Mouse (Mus musculus) limb, embryonic 15.5 days (tissue): ENCODE data around the gene Olfr1412. TPM values are rescaled to one million over a fixed set of nuclear protein-coding genes. Genes with fewer than 3 reads are reported as not detected.

ENCODE experiments used
- ATAC-seq: fragments of 200-750 bp; cut with Nextera tagmentation; 2 replicates; pipeline ENCODE4 v1.8.0; 2017; ENCODE audit warnings: low read depth, moderate TSS enrichment; ENCODE audit not compliant: insufficient number of reproducible peaks, low FRiP score, low TSS enrichment
- H3K27ac ChIP-seq: fragments of 300-500 bp; sonication (generic); 2 replicates; pipeline ENCODE4 v1.5.1; 2015; ENCODE audit warnings: moderate library complexity, mild to moderate bottlenecking, inconsistent platforms
- H3K27me3 ChIP-seq: fragments of 300-500 bp; sonication (generic); 2 replicates; pipeline ENCODE4 v1.6.1; 2015; ENCODE audit warnings: inconsistent platforms
- H3K36me3 ChIP-seq: fragments of 300-500 bp; sonication (generic); 2 replicates; pipeline ENCODE4 v1.6.1; 2015; ENCODE audit warnings: inconsistent platforms
- H3K4me1 ChIP-seq: fragments of 300-500 bp; sonication (generic); 2 replicates; pipeline ENCODE4 v1.6.1; 2015; ENCODE audit warnings: inconsistent platforms
- H3K4me2 ChIP-seq: fragments of 300-500 bp; sonication (generic); 2 replicates; pipeline ENCODE4 v1.6.1; 2015; ENCODE audit warnings: mild to moderate bottlenecking, inconsistent platforms
- H3K4me3 ChIP-seq: fragments of 300-500 bp; sonication (generic); 2 replicates; pipeline ENCODE4 v1.5.1; 2015; ENCODE audit warnings: mild to moderate bottlenecking, inconsistent platforms
- H3K9ac ChIP-seq: fragments of 300-500 bp; sonication (generic); 2 replicates; pipeline ENCODE4 v1.6.1; 2015; ENCODE audit warnings: inconsistent platforms
- H3K9me3 ChIP-seq: fragments of 300-500 bp; sonication (generic); 2 replicates; pipeline ENCODE4 v1.6.1; 2016; ENCODE audit warnings: inconsistent platforms
- WGBS: fragments of 180-500 bp; shearing (Covaris S2); methylation state at CpG from one replicate; pipeline ENCODE4 v1.1.7; 2015; 5-methylcytosine and 5-hydroxymethylcytosine counted together
- polyA plus RNA-seq: library from polyadenylated mRNA; unstranded; fragments of >200 nt; fragmentation: Nextera tagmentation; extraction: Ambion mirVana; gene quantifications from 2 replicates; pipeline ENCODE4 v1.2.1, GENCODE M21; 2015

The Olfr1412 gene
- polyA plus RNA-seq, 1 experiment from 2014 or later = not detected

DNA sequence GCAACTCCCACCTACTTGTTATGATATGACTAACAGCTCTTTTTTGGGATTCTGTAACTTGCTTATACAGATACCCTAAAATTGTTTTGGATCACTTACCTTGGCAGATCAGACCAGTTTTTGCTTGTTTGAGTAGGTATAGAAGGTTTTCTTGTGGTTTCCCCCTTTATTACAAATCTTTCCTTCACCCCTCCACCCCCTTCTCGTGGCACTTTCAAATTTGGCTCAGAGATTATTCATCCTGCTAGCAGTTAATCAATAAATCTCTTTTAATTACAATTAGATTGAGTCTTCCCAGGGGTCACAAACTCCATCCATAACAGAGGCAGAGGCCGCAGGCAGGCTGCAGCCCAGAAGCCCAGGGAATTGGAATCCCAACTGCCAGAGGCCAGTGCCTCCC is 31.9 kb downstream of the Olfr1412 start, which contains the start of gene Olfr12:
Gene Olfr12 (plus strand): TSS at position 301 of the 400 bp plus-strand sequence.
- Histone ChIP-seq H3K27ac (no peak within 1 kb of the TSS), H3K9ac (no peak within 1 kb of the TSS), H3K4me2 (no peak within 1 kb of the TSS), H3K9me3 (no peaks in the 10 kb centered on the region), H3K4me3 (no peak within 1 kb of the TSS), H3K4me1 (no peaks in the 10 kb centered on the region), H3K27me3 (no peaks in the 10 kb centered on the region), H3K36me3 (no peaks in the 10 kb centered on the region)
- ATAC-seq = no peak
- 52% methylated on average over 2 of the region's 2 CpGs for WGBS

GRCm38 (mm10) chr1:92618360-92618759 is 32.8 kb downstream of the Olfr1412 start:
- no peak for ATAC-seq
- Histone ChIP-seq H3K9me3 (no peaks in the 10 kb centered on the region), H3K4me1 (no peaks in the 10 kb centered on the region), H3K4me2 (no peak overlapping the region), H3K27ac (no peak overlapping the region), H3K4me3 (no peak overlapping the region), H3K9ac (no peak overlapping the region), H3K27me3 (no peaks in the 10 kb centered on the region), H3K36me3 (no peaks in the 10 kb centered on the region)
- WGBS = 75% methylated on average over 4 of the region's 4 CpGs

DNA sequence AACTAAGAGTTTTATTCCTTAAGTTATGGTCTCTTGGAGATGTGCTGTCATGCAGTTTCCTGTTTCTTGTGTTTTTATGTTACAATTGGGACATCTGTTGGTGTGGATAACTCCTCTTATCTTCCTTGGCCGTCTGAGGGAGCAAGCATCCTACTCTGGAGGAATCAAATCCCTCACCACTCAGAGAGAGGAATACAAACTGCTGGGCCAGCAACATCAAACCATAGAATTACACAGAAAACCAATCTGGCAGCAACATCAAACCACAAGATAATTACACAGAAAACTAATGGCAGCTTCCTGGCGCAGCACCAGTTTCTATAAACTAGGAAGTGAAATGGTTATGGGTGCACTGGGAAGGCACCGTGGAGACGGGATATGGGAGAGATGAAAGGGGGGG is 42.6 kb downstream of the Olfr1412 start:
- no peak overlapping the region for H3K4me2 ChIP-seq
- no peaks in the 10 kb centered on the region for H3K36me3 ChIP-seq
- no peaks in the 10 kb centered on the region for H3K27me3 ChIP-seq
- H3K27ac ChIP-seq = no peak overlapping the region
- H3K9ac ChIP-seq = no peak overlapping the region
- ATAC-seq = no peak
- WGBS = 47% methylated on average over 4 of the region's 4 CpGs
- no peaks in the 10 kb centered on the region for H3K9me3 ChIP-seq
- H3K4me3 ChIP-seq = no peak overlapping the region
- no peaks in the 10 kb centered on the region for H3K4me1 ChIP-seq

- H3K4me1 ChIP-seq = 0 out of 2 replicates have a peak, but pooled peaks cover 6% of the 10 kb centered on the region
- H3K9me3 ChIP-seq = no peaks in the 10 kb centered on the region
- H3K27ac ChIP-seq = no peak overlapping the region
- H3K4me2 ChIP-seq = no peak overlapping the region
- no peak for ATAC-seq
- 65% methylated on average over 5 of the region's 5 CpGs for WGBS
- no peak overlapping the region for H3K4me3 ChIP-seq
- H3K36me3 ChIP-seq = peaks cover 17% of the 10 kb centered on the region
- H3K9ac ChIP-seq = no peak overlapping the region
- no peaks in the 10 kb centered on the region for H3K27me3 ChIP-seq
Observed at GRCm38 (mm10) chr1:92632196-92632595, 46.6 kb downstream of the Olfr1412 start.

- WGBS = 69% methylated on average over 6 of the region's 6 CpGs
- no peak overlapping the region for H3K4me2 ChIP-seq
- H3K27me3 ChIP-seq = no peaks in the 10 kb centered on the region
- H3K4me3 ChIP-seq = no peak overlapping the region
- 0 out of 2 replicates have a peak, but pooled peaks cover 6% of the 10 kb centered on the region for H3K4me1 ChIP-seq
- no peak overlapping the region for H3K9ac ChIP-seq
- H3K9me3 ChIP-seq = no peaks in the 10 kb centered on the region
- ATAC-seq = no peak
- H3K27ac ChIP-seq = no peak overlapping the region
- peaks cover 25% of the 10 kb centered on the region for H3K36me3 ChIP-seq
Observed at GRCm38 (mm10) chr1:92632948-92633347, 47.4 kb downstream of the Olfr1412 start.

DNA sequence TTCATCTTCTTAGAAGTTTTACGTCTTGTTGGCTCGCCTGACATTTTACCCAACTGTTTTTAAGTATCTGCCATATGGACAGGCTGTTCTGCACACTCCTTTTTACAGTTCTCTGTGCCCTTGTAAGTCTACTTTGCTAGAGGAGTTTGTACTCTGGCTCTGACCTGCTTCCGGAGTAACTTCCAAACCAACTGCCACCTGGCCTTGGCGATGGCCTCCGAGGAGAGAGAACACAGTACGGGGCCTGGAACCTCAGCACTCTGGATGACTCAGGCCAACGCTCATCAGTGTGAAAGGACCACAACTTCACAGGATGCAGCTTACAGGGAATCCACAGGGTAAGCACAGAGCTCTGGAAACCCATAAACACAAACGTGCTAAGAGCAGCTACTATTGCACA is 48.1 kb downstream of the Olfr1412 start:
- H3K4me1 ChIP-seq = 0 out of 2 replicates have a peak, but pooled peaks cover 6% of the 10 kb centered on the region
- H3K4me3 ChIP-seq = no peak overlapping the region
- no peaks in the 10 kb centered on the region for H3K27me3 ChIP-seq
- 76% methylated on average over 8 of the region's 8 CpGs for WGBS
- no peak for ATAC-seq
- H3K27ac ChIP-seq = no peak overlapping the region
- H3K9me3 ChIP-seq = no peaks in the 10 kb centered on the region
- no peak overlapping the region for H3K9ac ChIP-seq
- no peak overlapping the region for H3K4me2 ChIP-seq
- peaks cover 33% of the 10 kb centered on the region for H3K36me3 ChIP-seq

DNA sequence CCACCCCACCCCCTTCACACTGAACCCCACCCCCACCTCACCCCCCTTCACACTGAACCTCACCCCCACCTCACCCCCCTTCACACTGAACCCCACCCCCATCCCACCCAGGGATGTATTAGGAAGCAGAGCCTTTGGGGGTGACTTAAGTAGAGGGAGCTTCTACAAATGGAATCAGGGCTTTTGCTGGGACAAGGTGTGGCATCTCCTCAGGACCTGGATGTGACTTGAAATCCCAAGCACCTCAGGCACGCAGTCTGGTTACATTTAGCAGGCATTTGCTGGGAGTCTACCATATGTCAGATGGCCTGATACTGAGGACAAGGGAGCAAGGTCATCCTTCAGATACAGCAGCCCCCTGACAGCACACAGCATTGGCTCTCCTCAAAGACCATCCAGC is 49.0 kb downstream of the Olfr1412 start:
- no peak overlapping the region; the same call in 1 of the 2 replicates for H3K27ac ChIP-seq
- ATAC-seq = no peak

GRCm38 (mm10) chr1:92634976-92635599 is 49.5 kb downstream of the Olfr1412 start:
- H3K27me3 ChIP-seq = no peaks in the 10 kb centered on the region
- no peak overlapping the region; the same call in 1 of the 2 replicates for H3K27ac ChIP-seq
- H3K4me2 ChIP-seq = no peak overlapping the region
- ATAC-seq = no peak
- 75% methylated on average over 4 of the region's 4 CpGs for WGBS
- H3K36me3 ChIP-seq = peaks cover 46% of the 10 kb centered on the region
- no peak overlapping the region for H3K9ac ChIP-seq
- no peak overlapping the region for H3K4me3 ChIP-seq
- no peaks in the 10 kb centered on the region for H3K9me3 ChIP-seq
- peaks cover 11% of the 10 kb centered on the region for H3K4me1 ChIP-seq

More for the DNA sequence above, 49.0 kb downstream of the Olfr1412 start:
- Histone ChIP-seq H3K4me2 (no peak overlapping the region), H3K27me3 (no peaks in the 10 kb centered on the region), H3K4me3 (no peak overlapping the region), H3K9ac (no peak overlapping the region), H3K4me1 (0 out of 2 replicates have a peak, but pooled peaks cover 6% of the 10 kb centered on the region), H3K36me3 (peaks cover 41% of the 10 kb centered on the region), H3K9me3 (no peaks in the 10 kb centered on the region)
- WGBS = 71% methylated on average over 1 of the region's 1 CpGs

- no peak for ATAC-seq
- Histone ChIP-seq H3K4me3 (no peak overlapping the region), H3K36me3 (peaks cover 46% of the 10 kb centered on the region), H3K27ac (no peak overlapping the region), H3K4me2 (no peak overlapping the region), H3K27me3 (no peaks in the 10 kb centered on the region), H3K9ac (no peak overlapping the region), H3K4me1 (peaks cover 21% of the 10 kb centered on the region), H3K9me3 (no peaks in the 10 kb centered on the region)
- WGBS = 92% methylated on average over 8 of the region's 8 CpGs
Observed at GRCm38 (mm10) chr1:92636015-92636414, 50.4 kb downstream of the Olfr1412 start.

GRCm38 (mm10) chr1:92636676-92637075 is 51.1 kb downstream of the Olfr1412 start:
- peaks cover 23% of the 10 kb centered on the region for H3K4me1 ChIP-seq
- peaks cover 46% of the 10 kb centered on the region for H3K36me3 ChIP-seq
- no peak overlapping the region for H3K4me3 ChIP-seq
- H3K27ac ChIP-seq = no peak overlapping the region
- no peaks in the 10 kb centered on the region for H3K27me3 ChIP-seq
- ATAC-seq = no peak
- H3K9ac ChIP-seq = no peak overlapping the region
- no peak overlapping the region for H3K4me2 ChIP-seq
- WGBS = 94% methylated on average over 11 of the region's 11 CpGs
- H3K9me3 ChIP-seq = no peaks in the 10 kb centered on the region

- Histone ChIP-seq H3K27me3 (no peaks in the 10 kb centered on the region), H3K4me1 (peaks cover 28% of the 10 kb centered on the region), H3K9me3 (no peaks in the 10 kb centered on the region), H3K4me2 (no peak overlapping the region), H3K27ac (no peak overlapping the region), H3K36me3 (peaks cover 46% of the 10 kb centered on the region), H3K9ac (no peak overlapping the region), H3K4me3 (no peak overlapping the region)
- ATAC-seq = no peak
- 91% methylated on average over 15 of the region's 15 CpGs for WGBS
Observed at GRCm38 (mm10) chr1:92637501-92638172, 52.1 kb downstream of the Olfr1412 start.

DNA sequence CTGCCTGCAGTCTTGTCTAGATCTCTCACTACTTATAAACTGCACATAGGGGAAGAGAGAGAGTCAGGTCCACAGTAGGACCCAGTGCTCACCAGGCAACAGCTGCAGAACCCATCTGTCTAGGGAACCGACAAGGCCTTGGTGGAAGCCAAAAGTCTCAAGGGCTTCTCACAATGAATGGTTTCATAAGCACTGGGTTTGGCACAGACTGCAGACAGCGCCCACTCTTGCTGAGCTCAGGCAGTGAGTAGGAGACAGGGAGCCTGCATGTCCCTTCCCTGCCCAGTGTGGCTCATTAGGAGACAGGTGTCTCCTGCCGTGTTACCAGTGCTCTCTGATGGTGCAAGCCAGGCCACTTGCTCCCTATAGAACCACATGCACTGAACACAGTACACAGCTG is 52.6 kb downstream of the Olfr1412 start:
- Histone ChIP-seq H3K4me2 (no peak overlapping the region), H3K4me3 (no peak overlapping the region), H3K9me3 (no peaks in the 10 kb centered on the region), H3K9ac (no peak overlapping the region), H3K27me3 (no peaks in the 10 kb centered on the region), H3K4me1 (peaks cover 28% of the 10 kb centered on the region), H3K27ac (no peak overlapping the region), H3K36me3 (peaks cover 46% of the 10 kb centered on the region)
- no peak for ATAC-seq
- 81% methylated on average over 3 of the region's 3 CpGs for WGBS
